Mouse (Mus musculus): ENCODE measurements at regions not wholly inside any gene's neighbourhood (a gene's known extent, or its start where the extent isn't known, plus 50 kb on each side); places are given as distances from the start of the nearest gene placed in this dataset.

DNA sequence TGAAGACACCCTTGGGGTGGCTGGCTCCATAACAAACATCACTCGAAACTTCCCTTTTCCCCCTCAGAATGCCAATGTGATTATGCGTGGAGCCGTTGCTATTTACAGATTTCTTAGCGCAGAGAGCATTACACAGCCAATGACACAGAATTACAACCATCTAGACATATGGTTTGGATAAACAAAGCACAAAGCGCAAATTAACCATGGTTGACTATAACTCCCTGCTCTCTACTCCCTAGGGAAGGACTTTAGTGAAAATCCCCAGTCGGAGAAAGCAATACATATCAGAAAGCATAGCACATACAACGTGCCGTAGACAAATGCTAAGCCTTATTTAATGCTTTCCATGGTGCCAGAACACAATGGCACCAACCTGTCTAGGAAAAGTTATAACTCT lies 131.8 kb downstream of the Tshz3 start:
- Histone ChIP-seq H3K9me3 (ENCODE audit: control insufficient read depth, low read length) (no peaks in the 10 kb centered on the region), H3K9ac (replicated peaks; ENCODE audit: low read depth, low read length) (no peak overlapping the region), H3K4me1 (replicated peaks; ENCODE audit: control insufficient read depth, insufficient read depth, low read length) (no peaks in the 10 kb centered on the region), H3K27me3 (replicated peaks; ENCODE audit: control insufficient read depth, insufficient read depth, low read length) (no peaks in the 10 kb centered on the region), H3K4me2 (ENCODE audit: low read length) (no peak overlapping the region), H3K27ac (ENCODE audit: low read length) (no peak overlapping the region), H3K36me3 (ENCODE audit: control insufficient read depth, insufficient read depth) (no peaks in the 10 kb centered on the region), H3K4me3 (replicated peaks; ENCODE audit: low read length) (no peak overlapping the region)
- ATAC-seq, result no peak
- 78% methylated on average over 8 of the region's 8 CpGs for WGBS

DNA sequence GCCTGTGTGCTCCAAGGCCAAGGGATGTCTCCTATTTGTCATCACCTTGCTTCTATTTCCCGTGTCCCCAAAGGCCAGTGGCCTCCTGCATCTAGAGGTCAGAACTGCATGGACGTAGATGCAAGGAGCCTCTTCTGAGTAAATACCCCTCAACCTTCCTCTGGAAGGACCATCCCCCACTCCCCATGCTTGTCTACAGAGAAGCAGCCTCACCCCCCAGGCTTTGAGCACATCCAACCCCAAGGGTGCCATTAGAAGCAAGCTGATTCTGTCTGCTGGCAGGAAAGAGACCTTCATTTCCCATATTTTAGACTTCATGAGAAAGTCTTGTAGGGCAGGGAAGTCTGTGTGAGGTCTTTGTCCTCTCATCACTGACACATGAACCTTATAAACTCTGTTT lies 132.2 kb downstream of the Tshz3 start:
- Histone ChIP-seq H3K27ac (ENCODE audit: low read length) (no peak overlapping the region), H3K4me1 (replicated peaks; ENCODE audit: control insufficient read depth, insufficient read depth, low read length) (no peaks in the 10 kb centered on the region), H3K4me2 (ENCODE audit: low read length) (no peak overlapping the region), H3K36me3 (ENCODE audit: control insufficient read depth, insufficient read depth) (no peaks in the 10 kb centered on the region), H3K9me3 (ENCODE audit: control insufficient read depth, low read length) (no peaks in the 10 kb centered on the region), H3K9ac (replicated peaks; ENCODE audit: low read depth, low read length) (no peak overlapping the region), H3K4me3 (replicated peaks; ENCODE audit: low read length) (no peak overlapping the region), H3K27me3 (replicated peaks; ENCODE audit: control insufficient read depth, insufficient read depth, low read length) (no peaks in the 10 kb centered on the region)
- no peak for ATAC-seq
- WGBS, result 79% methylated on average over 2 of the region's 2 CpGs

DNA sequence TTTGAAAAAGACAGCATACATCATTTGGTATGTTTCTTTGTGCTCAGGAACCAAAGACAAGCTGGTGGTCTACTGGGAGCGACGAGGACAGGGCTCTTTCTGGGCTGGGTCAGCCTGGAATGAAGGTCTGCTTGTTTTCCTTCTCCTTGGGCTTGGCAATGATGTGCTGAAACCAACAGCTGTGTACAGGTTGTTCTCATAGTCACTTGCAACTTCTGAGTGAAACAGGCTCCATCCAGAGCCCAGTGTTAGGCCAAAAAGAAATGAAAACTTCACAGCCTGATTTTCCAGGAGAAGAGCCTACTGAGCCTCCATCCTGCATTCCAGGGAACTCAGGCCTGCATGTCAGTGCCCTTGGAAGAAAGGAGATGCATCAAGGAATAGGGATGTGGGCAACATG lies 150.4 kb downstream of the Tshz3 start:
- Histone ChIP-seq H3K27me3 (replicated peaks; ENCODE audit: control insufficient read depth, insufficient read depth, low read length) (no peaks in the 10 kb centered on the region), H3K4me1 (replicated peaks; ENCODE audit: control insufficient read depth, insufficient read depth, low read length) (0 out of 2 replicates have a peak, but pooled peaks cover 3% of the 10 kb centered on the region), H3K27ac (ENCODE audit: low read length) (no peak overlapping the region), H3K4me3 (replicated peaks; ENCODE audit: low read length) (no peak overlapping the region), H3K4me2 (ENCODE audit: low read length) (no peak overlapping the region), H3K9ac (replicated peaks; ENCODE audit: low read depth, low read length) (no peak overlapping the region), H3K9me3 (ENCODE audit: control insufficient read depth, low read length) (no peaks in the 10 kb centered on the region), H3K36me3 (ENCODE audit: control insufficient read depth, insufficient read depth) (no peaks in the 10 kb centered on the region)
- 88% methylated on average over 2 of the region's 2 CpGs for WGBS
- ATAC-seq, result no peak

DNA sequence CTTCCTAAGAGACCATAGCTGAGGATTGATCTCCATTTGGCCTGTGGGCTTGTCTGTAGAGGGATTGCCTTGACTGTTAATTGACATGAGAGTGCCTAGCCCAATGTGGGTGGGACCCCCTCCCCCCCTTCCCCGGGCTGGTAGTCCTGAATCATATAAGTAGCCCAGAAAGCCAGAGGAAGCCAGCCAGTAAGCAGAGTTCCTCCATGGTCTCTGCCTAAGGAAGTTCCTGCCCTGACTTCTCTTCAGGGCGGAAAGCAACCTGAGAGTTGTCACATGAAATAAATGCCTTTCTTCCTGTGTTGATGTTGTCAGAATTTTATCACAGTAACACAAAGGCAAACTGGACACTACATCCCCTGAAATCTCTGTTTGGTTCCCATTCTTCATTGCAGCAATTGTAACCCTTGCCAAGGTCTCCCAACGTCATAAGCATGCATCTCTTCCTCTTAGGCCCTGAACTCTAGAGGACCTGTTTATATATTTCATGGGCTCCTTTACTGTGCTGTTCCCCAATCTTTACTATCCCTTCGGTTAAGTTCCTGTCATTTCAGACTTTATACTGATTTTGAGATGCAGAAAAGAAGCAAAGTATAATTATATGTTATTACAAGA lies 153.5 kb downstream of the Tshz3 start:
- no peak for ATAC-seq
- H3K36me3 ChIP-seq (ENCODE audit: control insufficient read depth, insufficient read depth), result no peaks in the 10 kb centered on the region
- WGBS, result 81% methylated on average over 4 of the region's 4 CpGs

DNA sequence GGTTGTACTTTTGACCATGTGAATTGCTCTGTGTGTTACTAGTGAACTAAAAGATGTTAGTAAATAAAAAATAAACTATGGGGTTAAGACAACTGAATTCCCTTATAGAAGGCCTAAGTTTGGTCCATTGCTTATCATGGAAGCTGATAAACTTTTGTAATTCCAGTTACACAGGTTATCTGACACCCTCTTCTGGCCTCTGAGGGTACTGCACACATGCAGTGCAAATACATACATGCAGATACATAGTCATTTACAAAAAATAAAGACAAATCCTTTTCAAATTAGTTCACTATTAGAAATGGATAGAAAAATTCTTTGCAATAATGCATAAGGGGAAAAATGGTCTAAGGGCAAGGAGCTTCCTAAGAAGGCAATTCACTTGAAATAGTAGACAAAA lies 156.4 kb downstream of the Tshz3 start:
- Histone ChIP-seq H3K9me3 (ENCODE audit: control insufficient read depth, low read length) (no peaks in the 10 kb centered on the region), H3K9ac (replicated peaks; ENCODE audit: low read depth, low read length) (no peak overlapping the region), H3K4me3 (replicated peaks; ENCODE audit: low read length) (no peak overlapping the region), H3K36me3 (ENCODE audit: control insufficient read depth, insufficient read depth) (no peaks in the 10 kb centered on the region), H3K4me1 (replicated peaks; ENCODE audit: control insufficient read depth, insufficient read depth, low read length) (no peaks in the 10 kb centered on the region), H3K27ac (ENCODE audit: low read length) (no peak overlapping the region), H3K27me3 (replicated peaks; ENCODE audit: control insufficient read depth, insufficient read depth, low read length) (no peaks in the 10 kb centered on the region), H3K4me2 (ENCODE audit: low read length) (no peak overlapping the region)
- ATAC-seq, result no peak

More for the DNA sequence above, 153.5 kb downstream of the Tshz3 start:
- no peak overlapping the region for H3K27ac ChIP-seq (ENCODE audit: low read length)
- no peaks in the 10 kb centered on the region for H3K27me3 ChIP-seq (replicated peaks; ENCODE audit: control insufficient read depth, insufficient read depth, low read length)
- H3K9ac ChIP-seq (replicated peaks; ENCODE audit: low read depth, low read length), result no peak overlapping the region
- no peaks in the 10 kb centered on the region for H3K9me3 ChIP-seq (ENCODE audit: control insufficient read depth, low read length)
- no peak overlapping the region for H3K4me2 ChIP-seq (ENCODE audit: low read length)
- H3K4me3 ChIP-seq (replicated peaks; ENCODE audit: low read length), result no peak overlapping the region
- 0 out of 2 replicates have a peak, but pooled peaks cover 3% of the 10 kb centered on the region for H3K4me1 ChIP-seq (replicated peaks; ENCODE audit: control insufficient read depth, insufficient read depth, low read length)

DNA sequence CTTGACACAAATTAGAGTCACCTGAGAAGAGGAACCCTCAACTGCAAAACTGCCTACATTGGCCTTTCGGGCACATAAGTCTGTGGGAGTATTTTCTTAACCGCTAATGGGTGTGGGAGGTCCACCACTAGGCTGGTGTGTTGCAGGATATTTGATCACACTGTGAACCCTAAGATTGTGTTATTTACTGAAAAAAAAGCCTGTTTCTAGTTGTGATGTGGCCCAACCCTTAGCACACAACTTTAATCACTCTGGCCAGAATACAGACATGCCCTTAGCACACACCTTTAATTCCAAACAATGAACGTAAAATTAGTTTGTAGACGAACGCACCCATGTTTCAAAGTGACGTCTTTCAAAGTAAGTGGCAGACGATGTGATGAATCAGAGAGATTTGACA lies 161.5 kb downstream of the Tshz3 start:
- Histone ChIP-seq H3K36me3 (ENCODE audit: control insufficient read depth, insufficient read depth) (no peaks in the 10 kb centered on the region), H3K9ac (replicated peaks; ENCODE audit: low read depth, low read length) (no peak overlapping the region), H3K4me1 (replicated peaks; ENCODE audit: control insufficient read depth, insufficient read depth, low read length) (no peaks in the 10 kb centered on the region), H3K27ac (ENCODE audit: low read length) (no peak overlapping the region), H3K9me3 (ENCODE audit: control insufficient read depth, low read length) (no peaks in the 10 kb centered on the region), H3K27me3 (replicated peaks; ENCODE audit: control insufficient read depth, insufficient read depth, low read length) (no peaks in the 10 kb centered on the region), H3K4me2 (ENCODE audit: low read length) (no peak overlapping the region), H3K4me3 (replicated peaks; ENCODE audit: low read length) (no peak overlapping the region)
- ATAC-seq, result no peak
- WGBS, result 94% methylated on average over 7 of the region's 7 CpGs

DNA sequence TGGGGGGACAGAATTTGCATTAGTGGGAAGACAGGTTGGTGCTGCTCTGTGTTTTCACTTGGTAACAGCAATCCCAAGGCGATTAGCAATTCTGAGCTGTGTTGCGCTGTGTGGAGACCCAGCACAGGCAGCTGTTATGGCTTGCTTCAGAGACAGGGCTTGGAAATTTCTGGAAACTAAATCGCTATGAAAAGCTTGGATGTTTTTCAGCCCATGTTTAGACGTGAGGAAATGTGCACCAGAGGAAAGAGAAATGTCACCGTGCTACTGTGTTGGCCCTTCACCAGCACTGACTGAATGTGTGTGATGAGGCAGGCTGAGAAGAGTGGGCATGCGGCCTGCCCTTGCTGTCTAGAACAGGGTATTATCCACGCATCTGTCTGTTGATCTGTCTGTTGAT lies 164.6 kb downstream of the Tshz3 start:
- H3K4me3 ChIP-seq (replicated peaks; ENCODE audit: low read length), result no peak overlapping the region
- no peak overlapping the region for H3K9ac ChIP-seq (replicated peaks; ENCODE audit: low read depth, low read length)
- H3K27me3 ChIP-seq (replicated peaks; ENCODE audit: control insufficient read depth, insufficient read depth, low read length), result no peaks in the 10 kb centered on the region
- WGBS, result 86% methylated on average over 7 of the region's 7 CpGs
- no peak overlapping the region for H3K27ac ChIP-seq (ENCODE audit: low read length)
- no peak for ATAC-seq
- H3K4me2 ChIP-seq (ENCODE audit: low read length), result no peak overlapping the region
- H3K36me3 ChIP-seq (ENCODE audit: control insufficient read depth, insufficient read depth), result no peaks in the 10 kb centered on the region
- H3K4me1 ChIP-seq (replicated peaks; ENCODE audit: control insufficient read depth, insufficient read depth, low read length), result no peaks in the 10 kb centered on the region
- H3K9me3 ChIP-seq (ENCODE audit: control insufficient read depth, low read length), result no peaks in the 10 kb centered on the region

DNA sequence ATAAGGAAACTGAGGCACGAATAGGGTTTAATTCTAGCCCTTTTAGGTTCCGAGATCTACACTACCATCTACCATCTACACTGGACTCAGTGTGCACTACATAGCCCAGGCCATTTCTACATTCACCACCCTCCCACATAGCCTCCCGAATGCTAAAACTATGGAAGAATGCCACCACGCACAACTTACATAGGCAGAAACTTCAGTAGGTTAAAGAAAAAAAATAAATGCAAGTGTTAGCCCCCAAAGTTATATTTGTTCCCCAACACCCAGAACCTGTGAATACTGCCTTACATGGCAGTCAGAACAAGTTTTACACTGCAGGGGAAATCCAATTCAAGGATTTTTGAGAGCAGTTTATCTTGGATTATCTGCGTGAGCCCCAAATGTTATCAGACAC lies 165.8 kb downstream of the Tshz3 start:
- no peak overlapping the region for H3K4me3 ChIP-seq (replicated peaks; ENCODE audit: low read length)
- H3K9me3 ChIP-seq (ENCODE audit: control insufficient read depth, low read length), result no peaks in the 10 kb centered on the region
- no peak overlapping the region for H3K9ac ChIP-seq (replicated peaks; ENCODE audit: low read depth, low read length)
- no peak overlapping the region for H3K27ac ChIP-seq (ENCODE audit: low read length)
- no peaks in the 10 kb centered on the region for H3K36me3 ChIP-seq (ENCODE audit: control insufficient read depth, insufficient read depth)
- H3K4me1 ChIP-seq (replicated peaks; ENCODE audit: control insufficient read depth, insufficient read depth, low read length), result no peaks in the 10 kb centered on the region
- no peak for ATAC-seq
- WGBS, result 92% methylated on average over 5 of the region's 5 CpGs
- H3K27me3 ChIP-seq (replicated peaks; ENCODE audit: control insufficient read depth, insufficient read depth, low read length), result no peaks in the 10 kb centered on the region
- no peak overlapping the region for H3K4me2 ChIP-seq (ENCODE audit: low read length)

DNA sequence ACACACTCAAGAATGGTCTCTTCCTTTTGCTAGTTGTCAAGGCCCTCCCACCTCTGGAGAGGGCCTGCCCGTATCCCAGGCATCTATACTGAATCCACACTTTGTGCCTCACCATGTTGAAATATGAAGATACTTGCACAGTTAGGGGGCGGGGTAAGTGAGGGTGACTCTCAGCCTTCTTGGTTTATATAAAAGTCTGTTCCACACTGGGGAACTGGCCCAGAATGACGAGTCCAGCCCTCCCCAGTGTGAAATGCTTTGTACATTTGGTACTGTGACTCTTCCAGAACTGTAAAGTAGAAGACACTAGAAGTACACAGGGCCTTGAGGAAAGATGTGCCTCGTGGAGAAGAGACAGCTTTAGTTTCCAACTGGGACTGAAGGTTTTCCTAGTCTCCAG lies 166.8 kb downstream of the Tshz3 start:
- Histone ChIP-seq H3K27ac (ENCODE audit: low read length) (no peak overlapping the region), H3K4me3 (replicated peaks; ENCODE audit: low read length) (no peak overlapping the region), H3K4me1 (replicated peaks; ENCODE audit: control insufficient read depth, insufficient read depth, low read length) (no peaks in the 10 kb centered on the region), H3K36me3 (ENCODE audit: control insufficient read depth, insufficient read depth) (no peaks in the 10 kb centered on the region), H3K9me3 (ENCODE audit: control insufficient read depth, low read length) (no peaks in the 10 kb centered on the region), H3K9ac (replicated peaks; ENCODE audit: low read depth, low read length) (no peak overlapping the region), H3K4me2 (ENCODE audit: low read length) (no peak overlapping the region), H3K27me3 (replicated peaks; ENCODE audit: control insufficient read depth, insufficient read depth, low read length) (no peaks in the 10 kb centered on the region)
- no peak for ATAC-seq
- 70% methylated on average over 4 of the region's 4 CpGs for WGBS

DNA sequence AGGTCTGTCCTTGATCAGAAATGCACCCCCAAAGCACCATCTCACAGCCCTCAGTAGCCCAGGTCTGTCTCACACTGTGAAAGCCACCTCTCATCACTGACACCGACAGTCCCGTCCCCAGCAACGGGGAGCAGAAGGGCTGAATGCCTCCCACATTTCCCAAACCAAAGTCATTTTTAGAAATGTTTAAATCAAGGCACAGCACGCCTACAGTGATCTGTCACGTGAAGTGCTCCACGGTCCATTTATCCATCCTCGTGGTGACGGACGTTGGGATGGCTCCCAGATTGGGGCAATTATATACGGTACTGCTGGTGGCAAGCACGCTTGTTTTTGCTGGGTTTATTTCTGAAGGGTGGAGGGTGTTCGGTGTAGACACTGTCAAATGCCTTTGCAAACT lies 168.7 kb downstream of the Tshz3 start:
- Histone ChIP-seq H3K27me3 (replicated peaks; ENCODE audit: control insufficient read depth, insufficient read depth, low read length) (no peaks in the 10 kb centered on the region), H3K4me3 (replicated peaks; ENCODE audit: low read length) (no peak overlapping the region), H3K9ac (replicated peaks; ENCODE audit: low read depth, low read length) (no peak overlapping the region), H3K9me3 (ENCODE audit: control insufficient read depth, low read length) (no peaks in the 10 kb centered on the region), H3K4me1 (replicated peaks; ENCODE audit: control insufficient read depth, insufficient read depth, low read length) (no peaks in the 10 kb centered on the region), H3K4me2 (ENCODE audit: low read length) (no peak overlapping the region), H3K36me3 (ENCODE audit: control insufficient read depth, insufficient read depth) (no peaks in the 10 kb centered on the region), H3K27ac (ENCODE audit: low read length) (no peak overlapping the region)
- WGBS, result 83% methylated on average over 12 of the region's 12 CpGs
- no peak for ATAC-seq

Data from forebrain, embryonic 16.5 days (tissue).